Mouse (Mus musculus) ES-Bruce4 (cell line): ENCODE measurements at regions not wholly inside any gene's neighbourhood (a gene's known extent, or its start where the extent isn't known, plus 50 kb on each side); places are given as distances from the start of the nearest gene placed in this dataset.

Experiments used
- CTCF ChIP-seq: IDR thresholded peaks from one replicate; pipeline ENCODE4 v1.8.1; 2011; ENCODE audit warnings: low read depth, low read length
- EP300 ChIP-seq: IDR thresholded peaks from 2 replicates; pipeline ENCODE4 v1.6.1; 2011; ENCODE audit warnings: low read depth, low read length; ENCODE audit not compliant: insufficient read depth
- POLR2A ChIP-seq: IDR thresholded peaks from one replicate; pipeline ENCODE4 v1.8.1; 2011; ENCODE audit warnings: low read length; ENCODE audit not compliant: insufficient read depth

DNA sequence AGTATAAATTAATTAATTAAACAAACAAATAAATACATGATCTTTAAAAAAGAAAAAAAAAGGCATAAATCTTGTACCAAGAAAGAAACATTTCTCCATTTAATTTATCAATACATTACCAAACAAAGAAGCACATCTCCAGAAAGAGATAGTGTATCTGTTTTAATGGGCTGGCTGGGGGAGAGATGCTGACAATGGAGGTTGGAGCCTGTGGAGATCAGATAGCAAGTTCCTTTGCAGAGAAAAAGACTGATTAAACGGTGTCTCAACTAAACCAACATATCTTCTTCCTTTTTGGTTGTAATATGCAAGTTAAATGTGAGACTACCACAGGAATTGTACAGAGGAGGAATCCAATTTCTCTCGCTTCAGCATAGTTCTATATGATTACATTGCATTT lies 433.5 kb upstream of the Htr2c start:
- TF ChIP-seq CTCF: no peak
- TF ChIP-seq EP300: no peak
- no peak for TF ChIP-seq POLR2A
